Mouse (Mus musculus) granulocyte monocyte progenitor cell, adult 5-6 weeks (primary cell): Measurements from ENCODE around the gene Gab3. TPM values are rescaled to one million over a fixed set of nuclear protein-coding genes. Genes with fewer than 3 reads are reported as not detected.
A peak's percentile ranks its signal among the peaks of the same experiment; 100 is the strongest.

Source experiments
- ATAC-seq: replicated peaks from 2 replicates; pipeline ENCODE4 v1.8.0; 2016; ENCODE audit warnings: mild to moderate bottlenecking, moderate TSS enrichment, inconsistent platforms; ENCODE audit not compliant: poor library complexity, severe bottlenecking
- total RNA-seq, 2 experiments: library from RNA; stranded (forward) in 1 of 2; stranded (reverse) in 1 of 2; fragments of 200-712, 200-1000 nt in 1 of 2; fragments of >200 nt in 1 of 2; fragmentation: Nextera tagmentation in 1 of 2; gene quantifications; 2 replicates each; pipeline ENCODE4 v1.2.3; 2014 to 2017

Gene Gab3
- total RNA-seq (2014; fragmentation: Nextera tagmentation) (0.36 and 3.3 TPM in 2 replicates), total RNA-seq (2017) (1.9 and 2.9 TPM in 2 replicates)

- peak; percentile 96 for ATAC-seq
These were observed at the start of gene Gab3 for GRCm38 (mm10) chrX:75084774-75085508. Gene Gab3 (minus strand): TSS chrX:75085458.

GRCm38 (mm10) chrX:75130467-75131160 lies 45.4 kb upstream of the Gab3 start, which contains the start of gene Mpp1:
Gene Mpp1 (minus strand): TSS chrX:75131016.
- peak; percentile 89 for ATAC-seq

GRCm38 (mm10) chrX:75129474-75129873 lies 44.2 kb upstream of the Gab3 start:
- ATAC-seq: peak; percentile 6; the same call in 1 of the 2 replicates

GRCm38 (mm10) chrX:75128333-75128980 lies 43.2 kb upstream of the Gab3 start:
- no peak for ATAC-seq

GRCm38 (mm10) chrX:75126893-75127292 lies 41.6 kb upstream of the Gab3 start:
- peak; percentile 71 for ATAC-seq

GRCm38 (mm10) chrX:75125606-75126005 lies 40.3 kb upstream of the Gab3 start:
- ATAC-seq: no peak

GRCm38 (mm10) chrX:75115550-75115949 lies 30.3 kb upstream of the Gab3 start:
- no peak for ATAC-seq

GRCm38 (mm10) chrX:75102293-75102692 lies 17.0 kb upstream of the Gab3 start:
- no peak for ATAC-seq

GRCm38 (mm10) chrX:75098799-75099198 lies 13.5 kb upstream of the Gab3 start:
- no peak for ATAC-seq

GRCm38 (mm10) chrX:75096163-75096770 lies 11.0 kb upstream of the Gab3 start:
- peak; percentile 28 for ATAC-seq

- ATAC-seq: peak; percentile 97
These were observed 10.3 kb upstream of the Gab3 start, which contains the start of gene Dkc1 for GRCm38 (mm10) chrX:75095369-75096162. Gene Dkc1 (plus strand): TSS chrX:75095854.

- ATAC-seq: peak; percentile 47
These were observed 396 bp upstream of the Gab3 start for GRCm38 (mm10) chrX:75085654-75086053.

GRCm38 (mm10) chrX:75083982-75084773 lies 1.1 kb downstream of the Gab3 start:
- peak; percentile 62 for ATAC-seq

GRCm38 (mm10) chrX:75082351-75082750 lies 2.9 kb downstream of the Gab3 start:
- ATAC-seq: no peak

- peak; percentile 100 for ATAC-seq
These were observed 29.0 kb downstream of the Gab3 start for GRCm38 (mm10) chrX:75056120-75056775.

GRCm38 (mm10) chrX:75046921-75047635 lies 38.2 kb downstream of the Gab3 start:
- ATAC-seq: no peak

- no peak for ATAC-seq
These were observed 39.3 kb downstream of the Gab3 start for GRCm38 (mm10) chrX:75045931-75046330.

GRCm38 (mm10) chrX:75044595-75044994 lies 40.7 kb downstream of the Gab3 start:
- peak; percentile 50; the same call in 1 of the 2 replicates for ATAC-seq
